Mouse (Mus musculus) kidney, postnatal 0 days (tissue): ENCODE measurements around the gene Tubgcp6. TPM values are rescaled to one million over a fixed set of nuclear protein-coding genes. Genes with fewer than 3 reads are reported as not detected.

Experiments used
- ATAC-seq: fragments of 200-750 bp; cut with Nextera tagmentation; replicated peaks from 2 replicates; pipeline ENCODE4 v1.8.0; 2017; ENCODE audit warnings: low read depth, moderate number of reproducible peaks, moderate TSS enrichment, moderate library complexity; ENCODE audit not compliant: low FRiP score
- DNase-seq: peaks from one replicate; pipeline ENCODE4 v3.0.0-alpha.2; 2016; ENCODE audit warnings: low spot score
- H3K27ac ChIP-seq: fragments of 300-500 bp; sonication (generic); 2 replicates; pipeline ENCODE4 v1.5.1; 2014; ENCODE audit warnings: mild to moderate bottlenecking
- H3K27me3 ChIP-seq: fragments of 300-500 bp; sonication (generic); 2 replicates; pipeline ENCODE4 v1.6.1; 2014; ENCODE audit warnings: low read length, mixed read lengths; ENCODE audit not compliant: insufficient read depth
- H3K36me3 ChIP-seq: fragments of 300-500 bp; sonication (generic); 2 replicates; pipeline ENCODE4 v1.6.1; 2014; ENCODE audit warnings: low read length, mixed read lengths; ENCODE audit not compliant: insufficient read depth
- H3K4me1 ChIP-seq: fragments of 300-500 bp; sonication (generic); replicated peaks from 2 replicates; pipeline ENCODE4 v1.6.1; 2014; ENCODE audit warnings: antibody characterized with exemption, low read length, mixed read lengths; ENCODE audit not compliant: insufficient read depth
- H3K4me2 ChIP-seq: fragments of 300-500 bp; sonication (generic); 2 replicates; pipeline ENCODE4 v1.6.1; 2014; ENCODE audit warnings: mild to moderate bottlenecking, low read length, moderate library complexity, mixed read lengths
- H3K4me3 ChIP-seq: fragments of 300-500 bp; sonication (generic); replicated peaks from 2 replicates; pipeline ENCODE4 v1.5.1; 2014; ENCODE audit warnings: low read depth, low read length
- H3K9ac ChIP-seq: fragments of 300-500 bp; sonication (generic); 2 replicates; pipeline ENCODE4 v1.6.1; 2014; ENCODE audit warnings: low read depth, low read length
- H3K9me3 ChIP-seq: fragments of 300-500 bp; sonication (generic); replicated peaks from 2 replicates; pipeline ENCODE4 v1.6.1; 2016; ENCODE audit warnings: low read length, inconsistent platforms, mixed read lengths
- CTCF ChIP-seq: IDR thresholded peaks from 2 replicates; pipeline ENCODE4 v1.5.1; 2016; ENCODE audit warnings: antibody characterized with exemption, low read depth, mild to moderate bottlenecking, moderate library complexity
- WGBS: fragments of 180-500 bp; shearing (Covaris S2); extraction: QIAGEN DNeasy Blood & Tissue Kit; methylation state at CpG from one replicate; pipeline ENCODE4 v1.1.7; 2014; 5-methylcytosine and 5-hydroxymethylcytosine counted together
- polyA plus RNA-seq: library from polyadenylated mRNA; unstranded; fragments of >200 nt; fragmentation: Nextera tagmentation; extraction: Ambion mirVana; gene quantifications from 2 replicates; pipeline ENCODE4 v1.2.1, GENCODE M21; 2015

The Tubgcp6 gene
- polyA plus RNA-seq, 1 experiment from 2014 or later: 6.6 TPM

- Histone ChIP-seq H3K4me1 (peaks cover 28% of the 10 kb centered on the region), H3K9ac (peak overlapping the region; percentile 64), H3K36me3 (no peaks in the 10 kb centered on the region), H3K4me3 (peak overlapping the region; percentile 47), H3K9me3 (no peaks in the 10 kb centered on the region), H3K27me3 (peaks cover 5% of the 10 kb centered on the region; the same call in 1 of the 2 replicates), H3K4me2 (peak overlapping the region; percentile 89), H3K27ac (no peak overlapping the region)
- TF ChIP-seq CTCF: no peak
- DNase-seq (no peak), ATAC-seq (no peak)
- 4% methylated on average over 25 of the region's 25 CpGs for WGBS
These were observed 25.8 kb upstream of the Tubgcp6 start for GRCm38 (mm10) chr15:89148496-89149270.

- Histone ChIP-seq H3K27ac (no peak overlapping the region), H3K9ac (no peak overlapping the region), H3K4me2 (peak overlapping the region; percentile 89), H3K36me3 (no peaks in the 10 kb centered on the region), H3K4me1 (peaks cover 28% of the 10 kb centered on the region), H3K4me3 (peak overlapping the region; percentile 47; the same call in 1 of the 2 replicates), H3K27me3 (peaks cover 5% of the 10 kb centered on the region; the same call in 1 of the 2 replicates), H3K9me3 (no peaks in the 10 kb centered on the region)
- WGBS: 30% methylated on average over 4 of the region's 4 CpGs
- ATAC-seq: 0 out of 2 replicates have a peak, but pooled peaks have one; percentile 4
- no peak for DNase-seq
- no peak for TF ChIP-seq CTCF
These were observed 25.0 kb upstream of the Tubgcp6 start for GRCm38 (mm10) chr15:89147895-89148294.

- 18% methylated on average over 10 of the region's 10 CpGs for WGBS
These were observed 24.5 kb upstream of the Tubgcp6 start for GRCm38 (mm10) chr15:89147456-89147855.

DNA sequence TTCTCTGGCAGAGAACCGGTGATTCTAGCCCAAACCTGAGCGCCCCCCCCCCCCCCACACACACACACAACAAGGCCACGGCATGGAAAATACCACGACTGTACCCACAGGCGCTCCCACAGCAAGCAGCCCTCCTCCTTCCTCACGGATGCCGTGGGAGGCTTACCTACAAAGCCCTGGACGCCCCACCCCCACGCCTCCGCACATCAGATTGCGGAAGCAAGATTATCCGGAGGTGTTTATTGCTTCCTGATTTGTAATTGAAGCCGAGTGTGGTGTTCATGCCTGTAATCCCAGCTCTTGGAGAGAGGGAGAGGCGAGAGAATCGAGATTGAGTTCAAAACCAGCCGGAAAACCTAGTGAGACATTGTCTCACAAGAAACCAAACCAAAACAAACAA is 24.1 kb upstream of the Tubgcp6 start:
- Histone ChIP-seq H3K36me3 (no peaks in the 10 kb centered on the region), H3K4me1 (peaks cover 28% of the 10 kb centered on the region), H3K9me3 (no peaks in the 10 kb centered on the region), H3K27ac (no peak overlapping the region), H3K9ac (no peak overlapping the region), H3K4me2 (peak overlapping the region; percentile 89), H3K4me3 (peak overlapping the region; percentile 12; the same call in 1 of the 2 replicates), H3K27me3 (peaks cover 5% of the 10 kb centered on the region; the same call in 1 of the 2 replicates)
- TF ChIP-seq CTCF: no peak
- ATAC-seq: no peak
- no peak for DNase-seq
- 2% methylated on average over 15 of the region's 16 CpGs for WGBS

More at GRCm38 (mm10) chr15:89147456-89147855, 24.5 kb upstream of the Tubgcp6 start:
- DNase-seq (no peak), ATAC-seq (no peak)
- no peak for TF ChIP-seq CTCF
- H3K4me1 ChIP-seq: peaks cover 28% of the 10 kb centered on the region
- peaks cover 5% of the 10 kb centered on the region; the same call in 1 of the 2 replicates for H3K27me3 ChIP-seq
- H3K4me2 ChIP-seq: peak overlapping the region; percentile 89
- no peak overlapping the region for H3K9ac ChIP-seq
- H3K9me3 ChIP-seq: no peaks in the 10 kb centered on the region
- H3K36me3 ChIP-seq: no peaks in the 10 kb centered on the region
- no peak overlapping the region for H3K27ac ChIP-seq
- H3K4me3 ChIP-seq: no peak overlapping the region

GRCm38 (mm10) chr15:89146537-89146936 is 23.6 kb upstream of the Tubgcp6 start:
- Histone ChIP-seq H3K27ac (no peak overlapping the region), H3K36me3 (no peaks in the 10 kb centered on the region), H3K4me3 (peak overlapping the region; percentile 12; the same call in 1 of the 2 replicates), H3K27me3 (peaks cover 5% of the 10 kb centered on the region; the same call in 1 of the 2 replicates), H3K9me3 (no peaks in the 10 kb centered on the region), H3K4me2 (peak overlapping the region; percentile 89), H3K4me1 (peaks cover 31% of the 10 kb centered on the region), H3K9ac (peak overlapping the region; percentile 18; the same call in 1 of the 2 replicates)
- peak; percentile 64 for ATAC-seq
- 3% methylated on average over 27 of the region's 27 CpGs for WGBS
- no peak for DNase-seq
- TF ChIP-seq CTCF: no peak

DNA sequence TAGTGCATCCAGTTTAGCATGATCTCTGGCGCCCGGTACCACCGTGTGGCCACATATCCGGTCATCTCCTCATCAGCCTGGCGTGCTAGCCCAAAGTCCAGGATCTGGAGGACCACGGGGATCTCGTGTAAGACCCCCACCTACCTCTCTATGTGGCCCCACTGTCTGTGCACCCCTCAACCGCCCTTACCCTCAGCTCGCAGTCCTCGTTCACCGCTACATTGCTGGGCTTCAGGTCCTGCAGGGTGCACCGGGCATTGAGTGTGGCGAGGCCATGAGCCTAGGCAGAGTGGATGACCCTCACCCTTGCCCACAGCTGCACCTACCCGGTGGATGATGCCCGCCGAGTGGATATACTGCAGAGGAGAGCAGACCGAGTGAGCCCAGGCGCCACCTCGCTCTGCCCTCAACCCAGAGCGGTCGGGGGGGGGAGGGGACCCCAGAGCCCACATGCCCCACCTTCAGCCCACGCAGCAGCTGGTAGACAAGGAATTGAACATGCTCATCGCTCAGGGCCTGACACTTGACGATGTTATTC is 23.0 kb upstream of the Tubgcp6 start:
- DNase-seq (no peak), ATAC-seq (no peak)
- Histone ChIP-seq H3K27ac (no peak overlapping the region), H3K4me1 (peaks cover 37% of the 10 kb centered on the region), H3K4me3 (no peak overlapping the region), H3K4me2 (peak overlapping the region; percentile 89), H3K36me3 (no peaks in the 10 kb centered on the region), H3K9ac (no peak overlapping the region), H3K9me3 (no peaks in the 10 kb centered on the region), H3K27me3 (peaks cover 5% of the 10 kb centered on the region; the same call in 1 of the 2 replicates)
- TF ChIP-seq CTCF: no peak
- 80% methylated on average over 24 of the region's 24 CpGs for WGBS
